Mouse (Mus musculus) spleen, adult 2 months (tissue): ENCODE data around the gene Il2ra. TPM values are rescaled to one million over a fixed set of nuclear protein-coding genes. Genes with fewer than 3 reads are reported as not detected.

Experiments
- DNase-seq, 2 experiments: peaks; one replicate each; pipeline versions ENCODE4 v3.0.0 to v3.0.0-alpha.2; 2012 to 2021; ENCODE audit warnings: low spot score in 2 of 2, low read depth in 1 of 2
- H3K27ac ChIP-seq: fragments of 200-500 bp; 2 replicates; pipeline ENCODE4 v1.5.1; 2012; ENCODE audit warnings: low read length, inconsistent platforms; ENCODE audit not compliant: insufficient read depth
- H3K27me3 ChIP-seq: fragments of 200-500 bp; 2 replicates; pipeline ENCODE4 v1.6.1; 2012; ENCODE audit warnings: mild to moderate bottlenecking, moderate library complexity, low read length, inconsistent platforms; ENCODE audit not compliant: control insufficient read depth, insufficient read depth
- H3K36me3 ChIP-seq: fragments of 200-500 bp; 2 replicates; pipeline ENCODE4 v1.6.1; 2012; ENCODE audit warnings: mild to moderate bottlenecking, low read length, inconsistent platforms; ENCODE audit not compliant: control insufficient read depth, insufficient read depth
- H3K4me1 ChIP-seq: fragments of 200-500 bp; 2 replicates; pipeline ENCODE4 v1.6.1; 2011; ENCODE audit warnings: inconsistent platforms; ENCODE audit not compliant: control insufficient read depth, insufficient read depth, insufficient read length
- H3K4me3 ChIP-seq: fragments of 200-500 bp; 2 replicates; pipeline ENCODE4 v1.5.1; 2011; ENCODE audit warnings: mild to moderate bottlenecking, inconsistent platforms; ENCODE audit not compliant: insufficient read depth, insufficient read length; ENCODE audit errors: extremely low read depth
- CTCF ChIP-seq: fragments of 200-500 bp; IDR thresholded peaks from 2 replicates; pipeline ENCODE4 v1.5.1; 2011; ENCODE audit warnings: mild to moderate bottlenecking, inconsistent platforms; ENCODE audit not compliant: insufficient read depth, insufficient read length, insufficient replicate concordance; ENCODE audit errors: extremely low read depth
- POLR2A ChIP-seq: fragments of 200-500 bp; IDR thresholded peaks from 2 replicates; pipeline ENCODE4 v1.6.1; 2011; ENCODE audit warnings: low read depth, low read length, inconsistent platforms
- WGBS: fragments of 180-500 bp; shearing (Covaris S2); methylation state at CpG from one replicate; pipeline ENCODE4 v1.1.7; 2018; 5-methylcytosine and 5-hydroxymethylcytosine counted together
- polyA plus RNA-seq: library from polyadenylated mRNA; depleted of rRNA; stranded (reverse); fragments of >200 nt; gene quantifications from 2 replicates; pipeline ENCODE4 v1.2.3, GENCODE M21; 2012

Gene Il2ra
- polyA plus RNA-seq, 1 experiment: 1.6 TPM

DNA sequence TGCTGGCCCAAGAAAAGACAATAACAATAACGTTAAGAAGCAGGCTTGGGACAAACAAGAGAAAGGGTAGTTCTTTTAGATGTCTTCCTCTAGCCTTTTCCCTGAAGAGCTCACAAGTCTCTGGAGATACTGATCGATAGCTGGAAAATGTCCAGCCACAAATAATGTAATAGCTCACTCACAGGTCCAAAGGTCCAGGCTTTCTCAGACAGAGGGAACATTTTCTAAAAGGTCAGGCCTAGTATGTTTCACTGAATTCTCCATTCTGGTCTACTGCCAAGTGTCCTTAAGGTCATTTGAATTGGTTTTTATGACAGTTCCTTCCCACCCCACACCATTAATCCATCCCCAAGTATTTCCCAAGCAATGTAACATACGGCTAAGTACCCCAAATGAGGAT is 70.4 kb downstream of the Il2ra start:
- no peak overlapping the region for H3K27ac ChIP-seq
- H3K4me1 ChIP-seq: no peaks in the 10 kb centered on the region
- H3K36me3 ChIP-seq: no peaks in the 10 kb centered on the region
- TF ChIP-seq CTCF (no peak), POLR2A (no peak)
- no peak overlapping the region for H3K4me3 ChIP-seq
- no peak for DNase-seq
- H3K27me3 ChIP-seq: no peaks in the 10 kb centered on the region
- 79% methylated on average over 3 of the region's 3 CpGs for whole genome bisulfite sequencing

DNA sequence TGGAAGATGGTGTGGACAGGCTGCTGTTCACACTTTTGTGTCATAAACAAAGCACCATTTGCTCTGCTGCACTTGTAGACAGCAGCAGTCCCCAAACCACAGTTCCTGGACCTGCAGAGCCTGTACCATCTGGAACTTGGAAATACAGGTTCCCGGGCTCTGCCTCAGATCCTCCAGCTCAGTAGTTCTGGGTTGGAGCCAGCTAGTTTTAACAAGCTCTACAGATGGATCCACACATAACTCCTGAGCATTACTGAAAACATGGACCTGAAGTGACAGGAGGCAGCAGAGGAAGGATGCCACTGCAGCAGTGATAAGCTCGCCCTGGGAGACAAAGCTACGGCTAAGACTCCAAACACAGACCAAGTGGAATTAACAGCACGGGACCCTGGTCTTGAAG is 71.9 kb downstream of the Il2ra start:
- Histone ChIP-seq H3K36me3 (no peaks in the 10 kb centered on the region), H3K4me1 (no peaks in the 10 kb centered on the region), H3K27ac (no peak overlapping the region), H3K27me3 (no peaks in the 10 kb centered on the region), H3K4me3 (no peak overlapping the region)
- TF ChIP-seq POLR2A (no peak), CTCF (no peak)
- no peak for DNase-seq
- WGBS: 91% methylated on average over 4 of the region's 4 CpGs

DNA sequence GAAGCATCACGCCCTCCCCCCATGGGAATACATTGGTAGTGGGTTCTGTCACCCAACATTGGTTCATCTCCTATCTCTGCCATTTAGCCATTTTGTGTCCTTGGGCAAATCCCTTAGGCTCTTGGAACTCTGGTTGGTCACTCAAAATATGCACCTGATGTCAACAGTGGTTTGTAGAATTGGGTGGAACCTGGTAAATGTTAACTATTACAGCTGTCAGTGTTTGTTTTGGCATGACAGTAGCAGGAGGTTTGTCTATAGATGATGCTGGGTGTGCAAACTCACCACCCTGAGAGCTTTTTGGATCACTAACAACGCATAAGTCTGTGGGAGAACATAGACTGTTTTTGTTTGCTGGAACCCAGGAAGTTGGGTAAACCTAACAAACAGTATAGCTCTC is 76.0 kb downstream of the Il2ra start:
- Histone ChIP-seq H3K36me3 (0 out of 2 replicates have a peak, but pooled peaks cover 2% of the 10 kb centered on the region), H3K27me3 (no peaks in the 10 kb centered on the region), H3K4me1 (no peaks in the 10 kb centered on the region), H3K4me3 (no peak overlapping the region), H3K27ac (no peak overlapping the region)
- WGBS: 89% methylated on average over 2 of the region's 2 CpGs
- TF ChIP-seq POLR2A (no peak), CTCF (no peak)
- no peak for DNase-seq

GRCm38 (mm10) chr2:11722564-11722963 is 80.0 kb downstream of the Il2ra start:
- Histone ChIP-seq H3K4me1 (no peaks in the 10 kb centered on the region), H3K27me3 (no peaks in the 10 kb centered on the region), H3K4me3 (no peak overlapping the region), H3K27ac (no peak overlapping the region), H3K36me3 (0 out of 2 replicates have a peak, but pooled peaks cover 2% of the 10 kb centered on the region)
- no peak for DNase-seq
- no peak for TF ChIP-seq POLR2A
- no peak for TF ChIP-seq CTCF
- whole genome bisulfite sequencing: 86% methylated on average over 9 of the region's 9 CpGs

DNA sequence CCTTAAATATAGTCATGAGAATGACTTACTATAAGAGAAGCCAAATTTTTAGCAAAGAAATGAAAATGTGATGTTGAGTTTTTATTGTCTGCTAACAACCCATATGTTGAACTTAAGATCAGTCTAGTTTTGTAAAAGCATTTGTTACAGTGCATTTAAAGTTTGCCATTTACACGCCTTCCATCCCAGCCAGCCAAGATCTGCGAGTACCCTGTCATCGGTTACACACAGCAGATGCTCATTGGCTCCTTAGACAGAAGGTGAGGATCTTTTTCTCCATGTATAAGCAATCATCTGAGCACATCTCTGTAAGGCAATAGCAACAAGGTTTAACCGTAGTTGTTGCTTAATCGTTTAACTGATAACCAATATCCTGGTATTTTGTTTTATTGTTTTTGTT is 85.0 kb downstream of the Il2ra start:
- H3K27me3 ChIP-seq: no peaks in the 10 kb centered on the region
- no peaks in the 10 kb centered on the region for H3K4me1 ChIP-seq
- DNase-seq: no peak
- no peak overlapping the region for H3K4me3 ChIP-seq
- 92% methylated on average over 5 of the region's 5 CpGs for WGBS
- H3K27ac ChIP-seq: no peak overlapping the region
- peaks cover 2% of the 10 kb centered on the region; the same call in 1 of the 2 replicates for H3K36me3 ChIP-seq
- no peak for TF ChIP-seq POLR2A

GRCm38 (mm10) chr2:11729091-11729490 is 86.5 kb downstream of the Il2ra start:
- Histone ChIP-seq H3K27me3 (no peaks in the 10 kb centered on the region), H3K27ac (no peak overlapping the region), H3K4me3 (no peak overlapping the region), H3K36me3 (peaks cover 2% of the 10 kb centered on the region; the same call in 1 of the 2 replicates), H3K4me1 (no peaks in the 10 kb centered on the region)
- no peak for DNase-seq
- 81% methylated on average over 3 of the region's 3 CpGs for WGBS
- TF ChIP-seq POLR2A (no peak), CTCF (no peak)

GRCm38 (mm10) chr2:11732978-11733377 is 90.4 kb downstream of the Il2ra start:
- Histone ChIP-seq H3K4me3 (no peak overlapping the region), H3K36me3 (peaks cover 2% of the 10 kb centered on the region; the same call in 1 of the 2 replicates), H3K27ac (no peak overlapping the region), H3K4me1 (no peaks in the 10 kb centered on the region), H3K27me3 (no peaks in the 10 kb centered on the region)
- TF ChIP-seq POLR2A (no peak), CTCF (no peak)
- 88% methylated on average over 5 of the region's 5 CpGs for WGBS
- no peak for DNase-seq

- H3K4me1 ChIP-seq: no peaks in the 10 kb centered on the region
- WGBS: 78% methylated on average over 6 of the region's 6 CpGs
- no peak for DNase-seq
- no peaks in the 10 kb centered on the region for H3K27me3 ChIP-seq
- H3K36me3 ChIP-seq: no peaks in the 10 kb centered on the region
- H3K27ac ChIP-seq: no peak overlapping the region
- no peak overlapping the region for H3K4me3 ChIP-seq
- no peak for TF ChIP-seq CTCF
- no peak for TF ChIP-seq POLR2A
These were observed 93.2 kb downstream of the Il2ra start for GRCm38 (mm10) chr2:11735853-11736252.
